9 mouse cellular contexts compared by ENCODE assay signal in genomic region chr12:111445890-111446613, GRCm38 (mm10). TPM values are rescaled to one million over a fixed set of nuclear protein-coding genes. Genes with fewer than 3 reads are reported as not detected.
DNase-seq lines count a peak whose midpoint lies in the region; ATAC-seq and TF ChIP-seq lines count a peak whose summit lies in the region.
"Had no signal": no experiment of that assay in that cellular context is flagged by ENCODE, and none has a peak within 500 bp of the region (broad histone marks: within the 10 kb centered on the region; RNA-seq: fewer than 3 reads in every experiment).

No protein-coding gene starts in this region.

- ATAC-seq in hindbrain, embryonic 14.5 days (ENCODE audit: low FRiP score), result no peak
- no peak for ATAC-seq in cerebellum, adult (ENCODE audit: insufficient number of reproducible peaks, low FRiP score, low TSS enrichment)

- H3K4me1 ChIP-seq in ES-E14 (ENCODE audit: control insufficient read depth in 2 of 2, insufficient read depth in 2 of 2, low read length in 2 of 2, poor library complexity in 1 of 2), result peaks cover 0 to 12% of the 10 kb centered on the region in 2 experiments; a peak in 2 of 4 replicates
- H3K4me1 ChIP-seq in hindbrain, embryonic 14.5 days (replicated peaks; ENCODE audit: control insufficient read depth, insufficient read depth, low read length), result peaks cover 5% of the 10 kb centered on the region

- H3K79me2 ChIP-seq in macrophage (ENCODE audit: inconsistent target), result peaks cover 81% of the 10 kb centered on the region

- peak overlapping the region; percentile 7 to 51; a peak in 3 of 4 replicates for H3K4me3 ChIP-seq in ES-E14 (ENCODE audit: insufficient read depth in 1 of 2, low read depth in 1 of 2, low read length in 2 of 2, poor library complexity in 1 of 2, severe bottlenecking in 1 of 2)
- H3K4me3 ChIP-seq in hindbrain, embryonic 14.5 days (replicated peaks; ENCODE audit: low read length), result peak overlapping the region; percentile 22
- H3K4me3 ChIP-seq in macrophage (ENCODE audit: inconsistent target), result no peak overlapping the region; the same call in 1 of the 2 replicates

- peak overlapping the region; percentile 48 for H3K4me2 ChIP-seq in hindbrain, embryonic 14.5 days (replicated peaks)

- no peaks in the 10 kb centered on the region for H3K36me3 ChIP-seq in ES-E14 (ENCODE audit: control insufficient read depth, insufficient read depth, low read length, poor library complexity, severe bottlenecking)
- no peaks in the 10 kb centered on the region for H3K36me3 ChIP-seq in hindbrain, embryonic 14.5 days (replicated peaks; ENCODE audit: control insufficient read depth, insufficient read depth)
- peaks cover 38% of the 10 kb centered on the region for H3K36me3 ChIP-seq in macrophage (ENCODE audit: inconsistent target)

- H3K27me3 ChIP-seq in hindbrain, embryonic 14.5 days (ENCODE audit: control insufficient read depth, insufficient read depth, low read length), result peaks cover 98% of the 10 kb centered on the region

- in situ Hi-C loops in ES-E14 (cut with MboI; ENCODE audit: low sequenced_read_pairs in 2 of 2, unreplicated experiment in 2 of 2), result no loop called here

- H3K27ac ChIP-seq in ES-E14 (ENCODE audit: insufficient read depth, low read depth, low read length, poor library complexity, severe bottlenecking), result no peak overlapping the region
- H3K27ac ChIP-seq in hindbrain, embryonic 14.5 days, result no peak overlapping the region
- peak overlapping the region; percentile 84 for H3K27ac ChIP-seq in macrophage

- H3K9me3 ChIP-seq in ES-E14 (ENCODE audit: control insufficient read depth, insufficient read depth, low read depth, low read length), result no peaks in the 10 kb centered on the region
- H3K9me3 ChIP-seq in hindbrain, embryonic 14.5 days (ENCODE audit: control insufficient read depth, low read length), result no peaks in the 10 kb centered on the region

- no peak overlapping the region; the same call in 1 of the 2 replicates for H3K9ac ChIP-seq in ES-E14 (ENCODE audit: insufficient read depth, low read depth, low read length, poor library complexity, severe bottlenecking)
- H3K9ac ChIP-seq in hindbrain, embryonic 14.5 days, result peak overlapping the region; percentile 11; the same call in 1 of the 2 replicates

- 6% methylated on average over 26 of the region's 27 CpGs for WGBS in hindbrain, embryonic 14.5 days
- WGBS in macrophage (ENCODE audit: missing documents), result 83% methylated on average over 15 of the region's 27 CpGs

- DNase-seq in heart, adult 11 months, result peak; percentile 88
- DNase-seq in heart, adult 8-10 months (ENCODE audit: low spot score), result no peak
- DNase-seq in ES-E14 (ENCODE audit: low read depth, low spot score) (no peak), adipocyte (ENCODE audit: low spot score) (no peak)
- no peak for DNase-seq in hindbrain, embryonic 14.5 days (ENCODE audit: low spot score)
- DNase-seq in layer of hippocampus, adult 18-20 months (ENCODE audit: low spot score in 2 of 2), result no peak

TF ChIP-seq in ES-E14, 5 proteins besides CTCF, POLR2A, EP300 and RAD21:
- no peak for TF ChIP-seq MAFK (IDR thresholded peaks at IDR 0.05; ENCODE audit: insufficient read depth, low read depth, low read length)
- TF ChIP-seq HCFC1 (IDR thresholded peaks at IDR 0.05; ENCODE audit: borderline replicate concordance, insufficient read depth, low read length), result no peak
- TF ChIP-seq ZC3H11A (IDR thresholded peaks at IDR 0.05; ENCODE audit: borderline replicate concordance, low read depth, low read length), result no peak
- TF ChIP-seq ZNF384 (IDR thresholded peaks at IDR 0.05; ENCODE audit: low read depth, low read length), result no peak
- TF ChIP-seq CHD2 (IDR thresholded peaks at IDR 0.05; ENCODE audit: low read depth, low read length), result no peak

RNA-seq across cellular contexts. Expression of gene Tnfaip2, which starts 3.8 kb away (rescaled TPM):
- total RNA-seq in heart, adult 8-10 months (2022), result 10 to 100 TPM; 25.2 to 49.3 (median 41.6) TPM
- total RNA-seq in ES-E14 (2012; rRNA removed), result 1.0 and 4.1 TPM in 2 replicates
- 0.42 and 0.79 TPM in 2 replicates for polyA plus RNA-seq in hindbrain, embryonic 14.5 days (2014; fragmentation: Nextera tagmentation; extraction: Ambion mirVana)
- total RNA-seq in macrophage (2018; cell fraction: chromatin; rRNA removed), result over 10,000 TPM in 4 of 26 experiments, 1,000 to 10,000 TPM in 18, 100 to 1,000 TPM in 4; 785 to 11,990 (median 4,844) TPM
- 1,000 to 10,000 TPM in 8 of 26 experiments, 100 to 1,000 TPM in 18; 279 to 3,779 (median 516) TPM for total RNA-seq in macrophage (2018; cell fraction: cytosol; rRNA removed)
- 1,000 to 10,000 TPM in 19 of 26 experiments, 100 to 1,000 TPM in 7; 417 to 7,545 (median 2,584) TPM for total RNA-seq in macrophage (2018; cell fraction: nucleus; rRNA removed)
- polyA plus RNA-seq in macrophage (2018), result 127 to 339 TPM (median 289 TPM) in 3 replicates
- total RNA-seq in layer of hippocampus, adult 18-20 months (2021), result 1 to 10 TPM in 1 of 2 experiments, under 1 TPM in 1; 0.30 to 1.7 TPM

RNA-seq across cellular contexts. Expression of gene Exoc3l4, which starts 29.2 kb away (rescaled TPM):
- total RNA-seq in heart, adult 8-10 months (2022), result 1 to 10 TPM; 2.1 to 3.6 (median 3.0) TPM
- total RNA-seq in ES-E14 (2012; rRNA removed), result 1.8 and 5.6 TPM in 2 replicates
- 1.7 and 1.8 TPM in 2 replicates for polyA plus RNA-seq in hindbrain, embryonic 14.5 days (2014; fragmentation: Nextera tagmentation; extraction: Ambion mirVana)
- total RNA-seq in macrophage (2018; cell fraction: chromatin; rRNA removed), result 100 to 1,000 TPM in 1 of 26 experiments, 10 to 100 TPM in 23, 1 to 10 TPM in 2; 9.1 to 109 (median 30.7) TPM
- 10 to 100 TPM in 20 of 26 experiments, 1 to 10 TPM in 6; 7.8 to 73.6 (median 15.0) TPM for total RNA-seq in macrophage (2018; cell fraction: cytosol; rRNA removed)
- 100 to 1,000 TPM in 4 of 26 experiments, 10 to 100 TPM in 20, 1 to 10 TPM in 2; 8.3 to 170 (median 42.3) TPM for total RNA-seq in macrophage (2018; cell fraction: nucleus; rRNA removed)
- 8.0 to 13.2 TPM (median 12.5 TPM) in 3 replicates for polyA plus RNA-seq in macrophage (2018)
- 1 to 10 TPM; 6.1 to 7.1 TPM for total RNA-seq in layer of hippocampus, adult 18-20 months (2021)

RNA-seq across cellular contexts. Expression of gene Lbhd2, which starts 39.4 kb away (rescaled TPM):
- total RNA-seq in heart, adult 8-10 months (2022), result not detected
- 0.36 TPM in 1 of 2 replicates, not detected in the other for total RNA-seq in ES-E14 (2012; rRNA removed)
- 0.72 and 1.3 TPM in 2 replicates for polyA plus RNA-seq in hindbrain, embryonic 14.5 days (2014; fragmentation: Nextera tagmentation; extraction: Ambion mirVana)
- total RNA-seq in macrophage (2018; cell fraction: chromatin; rRNA removed), result not detected
- not detected for total RNA-seq in macrophage (2018; cell fraction: cytosol; rRNA removed)
- total RNA-seq in macrophage (2018; cell fraction: nucleus; rRNA removed), result not detected
- polyA plus RNA-seq in macrophage (2018), result not detected in 3 replicates
- 1 to 10 TPM in 1 of 2 experiments, under 1 TPM in 1; 0.53 to 1.2 TPM for total RNA-seq in layer of hippocampus, adult 18-20 months (2021)
- total RNA-seq: hematopoietic stem cell, adult 5-6 weeks had no signal

RNA-seq across cellular contexts. Expression of gene Gm266, which starts 39.6 kb away (rescaled TPM):
- total RNA-seq in heart, adult 8-10 months (2022), result under 1 TPM in 2 of 4 experiments, not detected in 2; 0.22 to 0.35 TPM
- total RNA-seq in ES-E14 (2012; rRNA removed), result 0.62 and 0.90 TPM in 2 replicates
- polyA plus RNA-seq in hindbrain, embryonic 14.5 days (2014; fragmentation: Nextera tagmentation; extraction: Ambion mirVana), result 2.6 and 3.8 TPM in 2 replicates
- not detected for total RNA-seq in macrophage (2018; cell fraction: chromatin; rRNA removed)
- under 1 TPM in 2 of 26 experiments, not detected in 24; 0.10 to 0.14 TPM for total RNA-seq in macrophage (2018; cell fraction: cytosol; rRNA removed)
- total RNA-seq in macrophage (2018; cell fraction: nucleus; rRNA removed), result under 1 TPM in 1 of 26 experiments, not detected in 25; 0.86 TPM
- polyA plus RNA-seq in macrophage (2018), result not detected in 3 replicates
- 1 to 10 TPM; 3.7 to 3.9 TPM for total RNA-seq in layer of hippocampus, adult 18-20 months (2021)
- total RNA-seq: hematopoietic stem cell, adult 5-6 weeks had no signal
